Mouse (Mus musculus): ENCODE results near the gene Cox8a. TPM values are rescaled to one million over a fixed set of nuclear protein-coding genes. Genes with fewer than 3 reads are reported as not detected.

Gene Cox8a
- polyA plus RNA-seq, 1 experiment from 2014 or later: 921 TPM

- no peak overlapping the region for H3K4me3 ChIP-seq (replicated peaks; ENCODE audit: low read depth, low read length)
- H3K4me1 ChIP-seq (ENCODE audit: control insufficient read depth, insufficient read depth, low read length): peaks cover 34% of the 10 kb centered on the region
- ATAC-seq (ENCODE audit: low FRiP score, low TSS enrichment) (no peak), DNase-seq (peak; percentile 69)
- no peak overlapping the region for H3K27ac ChIP-seq (replicated peaks; ENCODE audit: low read depth, low read length)
- no peak overlapping the region for H3K4me2 ChIP-seq (ENCODE audit: low read length)
- no peaks in the 10 kb centered on the region for H3K36me3 ChIP-seq (ENCODE audit: control insufficient read depth, insufficient read depth, low read length)
- peaks cover 4% of the 10 kb centered on the region; the same call in 1 of the 2 replicates for H3K27me3 ChIP-seq (ENCODE audit: control insufficient read depth, insufficient read depth, low read length)
- no peaks in the 10 kb centered on the region for H3K9me3 ChIP-seq (ENCODE audit: control insufficient read depth, low read length)
- no peak overlapping the region; the same call in 1 of the 2 replicates for H3K9ac ChIP-seq (replicated peaks; ENCODE audit: low read length)
- WGBS: 6% methylated on average over 11 of the region's 11 CpGs
Observed at GRCm38 (mm10) chr19:7176041-7176696, 41.2 kb downstream of the Cox8a start.

- Histone ChIP-seq H3K9me3 (ENCODE audit: control insufficient read depth, low read length) (no peaks in the 10 kb centered on the region), H3K4me2 (ENCODE audit: low read length) (peak overlapping the region; percentile 1), H3K36me3 (ENCODE audit: control insufficient read depth, insufficient read depth, low read length) (no peaks in the 10 kb centered on the region), H3K27me3 (ENCODE audit: control insufficient read depth, insufficient read depth, low read length) (peaks cover 8% of the 10 kb centered on the region; the same call in 1 of the 2 replicates), H3K27ac (replicated peaks; ENCODE audit: low read depth, low read length) (peak overlapping the region; percentile 39), H3K9ac (replicated peaks; ENCODE audit: low read length) (no peak overlapping the region; the same call in 1 of the 2 replicates), H3K4me1 (ENCODE audit: control insufficient read depth, insufficient read depth, low read length) (peaks cover 28% of the 10 kb centered on the region), H3K4me3 (replicated peaks; ENCODE audit: low read depth, low read length) (no peak overlapping the region)
- 6% methylated on average over 13 of the region's 13 CpGs for WGBS
- DNase-seq: peak; percentile 91
- peak; percentile 92 for ATAC-seq (ENCODE audit: low FRiP score, low TSS enrichment)
Observed at GRCm38 (mm10) chr19:7172051-7172866, 45.2 kb downstream of the Cox8a start.

GRCm38 (mm10) chr19:7171447-7171846, 46.0 kb downstream of the Cox8a start:
- 7% methylated on average over 8 of the region's 8 CpGs for WGBS
- DNase-seq: no peak
- Histone ChIP-seq H3K4me3 (replicated peaks; ENCODE audit: low read depth, low read length) (no peak overlapping the region), H3K27ac (replicated peaks; ENCODE audit: low read depth, low read length) (0 out of 2 replicates have a peak overlapping the region, but pooled peaks have one; percentile 39), H3K4me2 (ENCODE audit: low read length) (no peak overlapping the region), H3K9me3 (ENCODE audit: control insufficient read depth, low read length) (no peaks in the 10 kb centered on the region), H3K9ac (replicated peaks; ENCODE audit: low read length) (no peak overlapping the region), H3K4me1 (ENCODE audit: control insufficient read depth, insufficient read depth, low read length) (peaks cover 26% of the 10 kb centered on the region), H3K36me3 (ENCODE audit: control insufficient read depth, insufficient read depth, low read length) (no peaks in the 10 kb centered on the region), H3K27me3 (ENCODE audit: control insufficient read depth, insufficient read depth, low read length) (peaks cover 14% of the 10 kb centered on the region)
- ATAC-seq (ENCODE audit: low FRiP score, low TSS enrichment): 0 out of 2 replicates have a peak, but pooled peaks have one; percentile 9

GRCm38 (mm10) chr19:7170916-7171315, 46.5 kb downstream of the Cox8a start:
- Histone ChIP-seq H3K9me3 (ENCODE audit: control insufficient read depth, low read length) (no peaks in the 10 kb centered on the region), H3K36me3 (ENCODE audit: control insufficient read depth, insufficient read depth, low read length) (no peaks in the 10 kb centered on the region), H3K4me2 (ENCODE audit: low read length) (no peak overlapping the region), H3K27me3 (ENCODE audit: control insufficient read depth, insufficient read depth, low read length) (peaks cover 14% of the 10 kb centered on the region), H3K27ac (replicated peaks; ENCODE audit: low read depth, low read length) (no peak overlapping the region), H3K9ac (replicated peaks; ENCODE audit: low read length) (no peak overlapping the region), H3K4me1 (ENCODE audit: control insufficient read depth, insufficient read depth, low read length) (peaks cover 21% of the 10 kb centered on the region), H3K4me3 (replicated peaks; ENCODE audit: low read depth, low read length) (no peak overlapping the region)
- 71% methylated on average over 6 of the region's 6 CpGs for WGBS
- ATAC-seq (ENCODE audit: low FRiP score, low TSS enrichment) (no peak), DNase-seq (no peak)

DNA sequence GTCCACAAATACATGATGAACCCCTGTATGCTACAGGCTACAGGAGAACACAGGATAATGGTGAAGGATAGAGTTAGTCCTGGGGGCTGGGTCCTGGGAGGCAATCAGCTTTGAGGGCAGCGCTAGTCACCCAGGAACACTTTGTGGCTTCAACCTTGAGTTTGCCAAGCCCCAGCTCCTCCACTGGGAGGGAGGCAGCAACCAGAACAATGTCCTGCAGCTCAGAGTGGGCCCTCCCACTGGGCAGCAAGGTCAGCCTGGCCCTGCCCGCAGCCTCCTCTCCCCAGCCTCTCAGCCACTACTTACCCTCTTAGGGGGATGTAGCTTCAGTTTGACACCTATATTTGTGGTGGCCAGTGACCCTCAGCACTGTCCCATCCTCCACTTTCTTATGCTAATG, 49.0 kb downstream of the Cox8a start:
- Histone ChIP-seq H3K4me3 (replicated peaks; ENCODE audit: low read depth, low read length) (no peak overlapping the region), H3K9me3 (ENCODE audit: control insufficient read depth, low read length) (no peaks in the 10 kb centered on the region), H3K36me3 (ENCODE audit: control insufficient read depth, insufficient read depth, low read length) (no peaks in the 10 kb centered on the region), H3K27ac (replicated peaks; ENCODE audit: low read depth, low read length) (no peak overlapping the region), H3K9ac (replicated peaks; ENCODE audit: low read length) (no peak overlapping the region), H3K4me2 (ENCODE audit: low read length) (no peak overlapping the region), H3K27me3 (ENCODE audit: control insufficient read depth, insufficient read depth, low read length) (peaks cover 19% of the 10 kb centered on the region), H3K4me1 (ENCODE audit: control insufficient read depth, insufficient read depth, low read length) (peaks cover 37% of the 10 kb centered on the region)
- no peak for DNase-seq
- no peak for ATAC-seq (ENCODE audit: low FRiP score, low TSS enrichment)
- WGBS: 27% methylated on average over 2 of the region's 2 CpGs

DNA sequence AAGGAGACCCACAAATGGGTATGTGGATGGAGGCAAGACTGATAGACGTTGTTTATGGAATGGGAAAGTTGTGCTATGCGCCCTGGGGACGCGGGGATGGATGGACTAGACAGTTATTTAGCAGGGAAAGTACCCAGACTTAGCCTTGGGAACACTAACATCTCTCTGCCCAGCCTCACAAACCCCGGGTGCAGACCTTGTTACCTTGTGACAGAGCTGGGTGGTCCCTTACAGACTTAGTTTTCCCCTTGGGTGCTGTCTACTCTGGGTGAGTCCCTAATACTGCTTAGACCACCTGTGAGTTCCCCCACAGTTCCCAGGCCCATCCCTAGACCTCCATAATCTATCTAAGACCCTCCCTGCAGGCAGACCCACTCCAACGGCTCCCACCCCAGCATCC, 50.6 kb downstream of the Cox8a start:
- Histone ChIP-seq H3K9ac (replicated peaks; ENCODE audit: low read length) (no peak overlapping the region), H3K4me2 (ENCODE audit: low read length) (no peak overlapping the region), H3K27ac (replicated peaks; ENCODE audit: low read depth, low read length) (no peak overlapping the region), H3K4me3 (replicated peaks; ENCODE audit: low read depth, low read length) (no peak overlapping the region), H3K4me1 (ENCODE audit: control insufficient read depth, insufficient read depth, low read length) (peaks cover 28% of the 10 kb centered on the region), H3K9me3 (ENCODE audit: control insufficient read depth, low read length) (no peaks in the 10 kb centered on the region), H3K27me3 (ENCODE audit: control insufficient read depth, insufficient read depth, low read length) (peaks cover 23% of the 10 kb centered on the region), H3K36me3 (ENCODE audit: control insufficient read depth, insufficient read depth, low read length) (no peaks in the 10 kb centered on the region)
- WGBS: 7% methylated on average over 6 of the region's 6 CpGs
- DNase-seq (no peak), ATAC-seq (ENCODE audit: low FRiP score, low TSS enrichment) (no peak)

- no peaks in the 10 kb centered on the region for H3K9me3 ChIP-seq (ENCODE audit: control insufficient read depth, low read length)
- H3K4me1 ChIP-seq (ENCODE audit: control insufficient read depth, insufficient read depth, low read length): peaks cover 23% of the 10 kb centered on the region
- peak overlapping the region; percentile 72 for H3K4me3 ChIP-seq (replicated peaks; ENCODE audit: low read depth, low read length)
- DNase-seq: no peak
- H3K4me2 ChIP-seq (ENCODE audit: low read length): peak overlapping the region; percentile 93
- peak overlapping the region; percentile 80 for H3K9ac ChIP-seq (replicated peaks; ENCODE audit: low read length)
- H3K36me3 ChIP-seq (ENCODE audit: control insufficient read depth, insufficient read depth, low read length): no peaks in the 10 kb centered on the region
- peak; percentile 3; the same call in 1 of the 2 replicates for ATAC-seq (ENCODE audit: low FRiP score, low TSS enrichment)
- peak overlapping the region; percentile 70; the same call in 1 of the 2 replicates for H3K27ac ChIP-seq (replicated peaks; ENCODE audit: low read depth, low read length)
- H3K27me3 ChIP-seq (ENCODE audit: control insufficient read depth, insufficient read depth, low read length): peaks cover 23% of the 10 kb centered on the region
- WGBS: 2% methylated on average over 11 of the region's 15 CpGs
Observed at GRCm38 (mm10) chr19:7166200-7166711, 51.2 kb downstream of the Cox8a start.

GRCm38 (mm10) chr19:7165509-7166199, 51.8 kb downstream of the Cox8a start:
- Histone ChIP-seq H3K27ac (replicated peaks; ENCODE audit: low read depth, low read length) (peak overlapping the region; percentile 70), H3K9me3 (ENCODE audit: control insufficient read depth, low read length) (no peaks in the 10 kb centered on the region), H3K4me2 (ENCODE audit: low read length) (peak overlapping the region; percentile 93), H3K4me3 (replicated peaks; ENCODE audit: low read depth, low read length) (peak overlapping the region; percentile 72), H3K27me3 (ENCODE audit: control insufficient read depth, insufficient read depth, low read length) (peaks cover 23% of the 10 kb centered on the region), H3K4me1 (ENCODE audit: control insufficient read depth, insufficient read depth, low read length) (peaks cover 21% of the 10 kb centered on the region), H3K36me3 (ENCODE audit: control insufficient read depth, insufficient read depth, low read length) (no peaks in the 10 kb centered on the region), H3K9ac (replicated peaks; ENCODE audit: low read length) (peak overlapping the region; percentile 80)
- WGBS: under 1% methylated on average over 52 of the region's 105 CpGs
- DNase-seq: peak; percentile 84
- peak; percentile 41; the same call in 1 of the 2 replicates for ATAC-seq (ENCODE audit: low FRiP score, low TSS enrichment)
